Mouse (Mus musculus): Measurements from ENCODE around the gene Son. TPM values are rescaled to one million over a fixed set of nuclear protein-coding genes. Genes with fewer than 3 reads are reported as not detected.

The Son gene
- total and polyA plus RNA-seq, 3 experiments: 93.6 to 182 (median 157) TPM

DNA sequence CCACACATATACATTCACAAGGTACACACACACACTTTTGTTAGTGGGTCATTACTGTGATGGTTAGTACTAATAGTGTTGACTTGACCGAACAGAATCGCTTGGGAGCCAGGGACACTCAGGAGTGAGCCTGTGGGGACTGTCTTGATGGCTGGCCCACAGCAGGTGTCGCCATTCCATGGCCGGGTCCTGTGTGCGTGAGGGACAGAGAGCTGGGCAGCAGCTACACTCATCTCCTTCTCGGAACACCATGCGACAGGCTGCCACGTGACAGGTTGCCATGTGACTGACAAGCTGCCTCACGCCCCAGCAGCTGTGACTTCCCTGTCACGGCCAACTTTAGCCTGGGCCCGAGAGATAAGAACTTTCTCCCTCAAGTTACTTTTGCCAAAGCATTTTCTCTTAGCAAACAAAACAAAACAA, 69.6 kb downstream of the Son start (continued):
- TF ChIP-seq EP300 (IDR thresholded peaks at IDR 0.05; ENCODE audit: low read depth in 1 of 2, low read length in 2 of 2): peak; percentile 87 to 89
- TF ChIP-seq NELFE (IDR thresholded peaks at IDR 0.05; ENCODE audit: low read depth, low read length): no peak

DNA sequence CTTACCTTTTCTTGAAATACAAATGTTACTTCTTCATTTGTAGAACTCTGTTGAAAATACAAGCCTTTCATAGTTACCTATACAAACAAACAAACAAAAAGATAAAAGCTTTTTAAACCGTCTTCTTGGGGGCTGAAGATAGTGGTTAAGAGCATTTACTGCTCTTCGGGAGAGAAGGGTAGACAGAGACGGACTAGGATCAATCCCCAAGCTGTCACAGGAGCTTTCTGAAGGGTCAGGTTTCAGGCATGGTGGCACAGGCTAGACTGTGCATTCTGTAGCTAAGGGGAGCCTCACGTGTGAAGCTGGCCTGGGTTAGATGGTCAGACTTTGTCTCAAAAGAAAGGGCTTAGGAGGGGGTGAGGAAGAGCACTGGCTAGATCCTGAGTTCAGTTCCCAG, 70.1 kb downstream of the Son start:
- Histone ChIP-seq H3K27ac (ENCODE audit: control insufficient read depth, low read depth, low read length) (peak overlapping the region; percentile 96), H3K4me3 (ENCODE audit: control insufficient read depth in 1 of 2, insufficient read depth in 1 of 2, low read depth in 2 of 2, low read length in 2 of 2) (peak overlapping the region; percentile 21 to 33)

DNA sequence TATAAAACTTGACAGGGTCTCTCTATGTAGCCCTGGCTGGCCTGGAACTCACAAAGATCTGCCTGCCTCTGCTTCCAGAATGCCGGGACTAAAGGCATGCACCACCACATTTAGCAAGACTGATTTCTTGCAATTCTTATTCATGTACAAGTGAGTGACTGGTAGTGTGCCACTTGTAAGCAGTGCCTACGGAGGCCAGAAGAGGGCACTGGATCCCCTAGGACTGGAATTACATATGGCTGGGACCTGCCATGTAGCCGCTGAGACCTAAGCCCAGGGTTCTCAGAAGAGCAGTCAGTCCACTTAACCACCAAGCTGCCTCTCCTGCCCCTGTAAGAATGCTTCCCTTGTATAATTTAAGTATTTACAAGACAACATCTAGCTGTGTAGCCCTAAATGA, 76.9 kb downstream of the Son start:
- peaks cover 8% of the 10 kb centered on the region in 2 experiments for H3K36me3 ChIP-seq (ENCODE audit: control insufficient read depth in 1 of 2, insufficient read depth in 2 of 2, low read length in 2 of 2)
- DNase-seq (ENCODE audit: low read depth, low spot score): peak; percentile 78

More for the DNA sequence above, 70.1 kb downstream of the Son start:
- H3K36me3 ChIP-seq (ENCODE audit: control insufficient read depth in 1 of 2, insufficient read depth in 2 of 2, low read length in 2 of 2): peaks cover 10 to 22% of the 10 kb centered on the region in 2 experiments
- TF ChIP-seq MXI1 (IDR thresholded peaks at IDR 0.05; ENCODE audit: low read depth, low read length) (no peak), ZKSCAN1 (IDR thresholded peaks at IDR 0.05; ENCODE audit: low read depth, low read length) (no peak), JUND (IDR thresholded peaks at IDR 0.05; ENCODE audit: low read depth, low read length) (no peak), NELFE (IDR thresholded peaks at IDR 0.05; ENCODE audit: low read depth, low read length) (no peak), ZNF384 (IDR thresholded peaks at IDR 0.05; ENCODE audit: low read depth, low read length) (no peak), BHLHE40 (IDR thresholded peaks at IDR 0.05; ENCODE audit: borderline replicate concordance, low read depth, low read length) (peak; percentile 27; the same call in 1 of the 2 replicates), SMC3 (IDR thresholded peaks at IDR 0.05; ENCODE audit: low read depth, low read length) (no peak), CTCF (IDR thresholded peaks at IDR 0.05 in 2 of 3, conservative IDR thresholded peaks at IDR 0.05 in 1 of 3; ENCODE audit: control insufficient read depth in 1 of 3, insufficient read depth in 1 of 3, low read depth in 2 of 3, low read length in 3 of 3, poor library complexity in 1 of 3, severe bottlenecking in 1 of 3) (0 out of 6 replicates have a peak, but pooled peaks of 1 of the 3 experiments have one; percentile 15), USF2 (IDR thresholded peaks at IDR 0.05; ENCODE audit: borderline replicate concordance in 1 of 2, insufficient read depth in 1 of 2, low read depth in 1 of 2, low read length in 2 of 2) (no peak), TAL1 (IDR thresholded peaks at IDR 0.05; ENCODE audit: low read length) (no peak), CHD1 (IDR thresholded peaks at IDR 0.05; ENCODE audit: low read depth, low read length) (no peak), RAD21 (IDR thresholded peaks at IDR 0.05; ENCODE audit: low read depth, low read length) (no peak), MAX (IDR thresholded peaks at IDR 0.05; ENCODE audit: low read length) (no peak), MYC (IDR thresholded peaks at IDR 0.05; ENCODE audit: low read depth, low read length) (no peak), POLR2AphosphoS5 (IDR thresholded peaks at IDR 0.05; ENCODE audit: borderline replicate concordance, low read depth, low read length) (no peak), MYB (IDR thresholded peaks at IDR 0.05; ENCODE audit: low read depth, low read length) (0 out of 2 replicates have a peak, but pooled peaks have one; percentile 37), GABPA (IDR thresholded peaks at IDR 0.05; ENCODE audit: low read depth, low read length) (no peak), RCOR1 (IDR thresholded peaks at IDR 0.05; ENCODE audit: low read depth, low read length) (no peak), USF1 (IDR thresholded peaks at IDR 0.05; ENCODE audit: low read depth, low read length) (no peak), SIN3A (IDR thresholded peaks at IDR 0.05; ENCODE audit: low read length) (no peak), MEF2A (IDR thresholded peaks at IDR 0.05; ENCODE audit: extremely low read depth, insufficient replicate concordance, low read depth, low read length, poor library complexity, severe bottlenecking) (no peak), TCF12 (IDR thresholded peaks at IDR 0.05; ENCODE audit: low read depth, low read length) (no peak), CHD2 (IDR thresholded peaks at IDR 0.05; ENCODE audit: low read length) (no peak), ZC3H11A (IDR thresholded peaks at IDR 0.05; ENCODE audit: low read depth, low read length) (no peak), EP300 (IDR thresholded peaks at IDR 0.05; ENCODE audit: low read depth in 1 of 2, low read length in 2 of 2) (no peak; a peak in 2 of 4 replicates), GATA1 (IDR thresholded peaks at IDR 0.05; ENCODE audit: low read depth, low read length) (no peak)
- peaks cover 13 to 22% of the 10 kb centered on the region in 2 experiments for H3K4me1 ChIP-seq (ENCODE audit: control insufficient read depth in 1 of 2, insufficient read depth in 2 of 2, low read length in 2 of 2)
- peaks cover 9% of the 10 kb centered on the region; the same call in 1 of the 2 replicates for H3K79me2 ChIP-seq (ENCODE audit: control insufficient read depth, insufficient read depth, low read length, poor library complexity)
- H3K9ac ChIP-seq (ENCODE audit: control insufficient read depth, low read depth, low read length, poor library complexity, severe bottlenecking): peak overlapping the region; percentile 55
- H3K9me3 ChIP-seq (replicated peaks; ENCODE audit: insufficient read depth, low read length): no peaks in the 10 kb centered on the region
- no peak for DNase-seq (ENCODE audit: low read depth, low spot score)
- H3K27me3 ChIP-seq (ENCODE audit: control insufficient read depth in 1 of 2, insufficient read depth in 2 of 2, low read length in 2 of 2): no peaks in the 10 kb centered on the region

More for the DNA sequence above, 76.9 kb downstream of the Son start:
- Histone ChIP-seq H3K79me2 (ENCODE audit: control insufficient read depth, insufficient read depth, low read length, poor library complexity) (peaks cover 40% of the 10 kb centered on the region), H3K4me3 (ENCODE audit: control insufficient read depth in 1 of 2, insufficient read depth in 1 of 2, low read depth in 2 of 2, low read length in 2 of 2) (no peak overlapping the region), H3K27ac (ENCODE audit: control insufficient read depth, low read depth, low read length) (no peak overlapping the region), H3K9ac (ENCODE audit: control insufficient read depth, low read depth, low read length, poor library complexity, severe bottlenecking) (no peak overlapping the region), H3K27me3 (ENCODE audit: control insufficient read depth in 1 of 2, insufficient read depth in 2 of 2, low read length in 2 of 2) (no peaks in the 10 kb centered on the region), H3K9me3 (replicated peaks; ENCODE audit: insufficient read depth, low read length) (no peaks in the 10 kb centered on the region), H3K4me1 (ENCODE audit: control insufficient read depth in 1 of 2, insufficient read depth in 2 of 2, low read length in 2 of 2) (peaks cover 0 to 8% of the 10 kb centered on the region in 2 experiments; a peak in 2 of 4 replicates)
- no peak for TF ChIP-seq NELFE (IDR thresholded peaks at IDR 0.05; ENCODE audit: low read depth, low read length)
- TF ChIP-seq MAX (IDR thresholded peaks at IDR 0.05; ENCODE audit: low read length): no peak
- TF ChIP-seq JUND (IDR thresholded peaks at IDR 0.05; ENCODE audit: low read depth, low read length): no peak
- no peak for TF ChIP-seq ELF1 (IDR thresholded peaks at IDR 0.05; ENCODE audit: low read depth, low read length)
- no peak for TF ChIP-seq ZMIZ1 (IDR thresholded peaks at IDR 0.05; ENCODE audit: low read depth, low read length)
- no peak for TF ChIP-seq CHD2 (IDR thresholded peaks at IDR 0.05; ENCODE audit: low read length)
- TF ChIP-seq EP300 (IDR thresholded peaks at IDR 0.05; ENCODE audit: low read depth in 1 of 2, low read length in 2 of 2): no peak
- TF ChIP-seq ZC3H11A (IDR thresholded peaks at IDR 0.05; ENCODE audit: low read depth, low read length): peak; percentile 63
- TF ChIP-seq MYC (IDR thresholded peaks at IDR 0.05; ENCODE audit: low read depth, low read length): peak; percentile 39; the same call in 1 of the 2 replicates
- TF ChIP-seq MYB (IDR thresholded peaks at IDR 0.05; ENCODE audit: low read depth, low read length): no peak
- TF ChIP-seq CTCF (IDR thresholded peaks at IDR 0.05 in 2 of 3, conservative IDR thresholded peaks at IDR 0.05 in 1 of 3; ENCODE audit: control insufficient read depth in 1 of 3, insufficient read depth in 1 of 3, low read depth in 2 of 3, low read length in 3 of 3, poor library complexity in 1 of 3, severe bottlenecking in 1 of 3): peak; percentile 72 to 84 (median 74)
- TF ChIP-seq SMC3 (IDR thresholded peaks at IDR 0.05; ENCODE audit: low read depth, low read length): peak; percentile 84
- no peak for TF ChIP-seq MAFK (IDR thresholded peaks at IDR 0.05; ENCODE audit: borderline replicate concordance, low read depth, low read length)
- 0 out of 2 replicates have a peak, but pooled peaks have one; percentile 43 for TF ChIP-seq SIN3A (IDR thresholded peaks at IDR 0.05; ENCODE audit: low read length)
- TF ChIP-seq RAD21 (IDR thresholded peaks at IDR 0.05; ENCODE audit: low read depth, low read length): peak; percentile 81

Measured in MEL (cell line).